Mouse (Mus musculus): ENCODE results near the gene Slc13a5.
A peak's percentile ranks its signal among the peaks of the same experiment; 100 is the strongest.

The Slc13a5 gene

GRCm38 (mm10) chr11:72266960-72267560 lies at the start of gene Slc13a5:
TSS of gene Slc13a5 (minus strand) at chr11:72267222.
- DNase-seq = peak; percentile 80

GRCm38 (mm10) chr11:72314151-72314895 lies 47.3 kb upstream of the Slc13a5 start, which contains the start of gene Fbxo39:
TSS of gene Fbxo39 (plus strand) at chr11:72314444.
- DNase-seq = peak; percentile 81

DNA sequence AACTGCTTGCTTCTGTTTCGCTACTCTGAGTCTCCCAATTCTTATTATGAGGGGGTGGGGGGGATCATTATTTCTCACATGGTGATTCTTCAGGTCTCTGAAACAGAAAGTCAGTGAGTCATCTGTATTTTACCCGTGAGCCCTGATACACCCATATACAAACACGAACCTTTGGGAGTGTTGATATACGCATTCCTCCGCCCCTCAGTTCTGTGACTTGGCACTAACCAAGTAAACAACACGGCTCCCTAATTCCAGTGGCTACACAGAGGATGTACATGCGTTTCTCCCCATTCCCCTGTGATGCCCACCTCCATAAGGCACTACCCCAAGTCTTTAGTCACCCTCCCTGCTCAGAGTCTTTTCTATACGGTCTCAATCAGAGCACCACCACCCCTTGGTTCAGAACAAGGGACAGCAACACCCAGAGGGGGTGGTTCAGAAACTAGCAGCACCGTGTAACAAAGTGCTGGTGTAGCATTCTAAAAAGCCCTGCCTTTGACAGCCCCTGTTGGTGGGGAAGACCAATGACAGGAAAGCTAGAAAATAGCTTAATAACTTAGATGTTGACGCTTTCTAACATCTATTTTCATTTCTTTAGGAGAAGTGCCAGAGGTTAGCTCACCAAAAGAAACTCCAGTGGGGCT lies 44.5 kb upstream of the Slc13a5 start:
- peak; percentile 77 for DNase-seq

GRCm38 (mm10) chr11:72310491-72310890 lies 43.5 kb upstream of the Slc13a5 start:
- DNase-seq = peak; percentile 41

GRCm38 (mm10) chr11:72308982-72309381 lies 42.0 kb upstream of the Slc13a5 start:
- peak; percentile 92 for DNase-seq

DNA sequence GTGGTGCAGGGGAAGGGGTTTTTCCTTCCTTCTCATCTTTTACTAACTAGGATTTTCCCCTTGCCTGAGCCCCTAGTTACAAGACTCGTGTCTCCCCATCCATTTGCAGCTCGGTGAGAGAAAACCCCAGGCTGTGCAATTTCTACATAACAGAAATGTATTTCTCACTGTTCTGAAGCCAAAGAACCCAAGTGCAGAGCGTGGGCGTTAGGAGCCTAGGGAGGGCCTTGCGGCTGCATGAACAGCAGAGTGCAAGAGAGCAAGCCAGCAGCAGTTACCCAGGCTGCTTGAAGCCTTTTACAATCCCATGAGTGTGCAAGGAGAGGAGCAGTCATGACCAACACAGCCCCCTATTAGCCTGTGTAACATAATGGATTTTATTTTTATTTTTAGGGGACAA lies 40.4 kb upstream of the Slc13a5 start:
- peak; percentile 61 for DNase-seq

GRCm38 (mm10) chr11:72302230-72302629 lies 35.2 kb upstream of the Slc13a5 start:
- DNase-seq = peak; percentile 98

GRCm38 (mm10) chr11:72301334-72301733 lies 34.3 kb upstream of the Slc13a5 start, which contains the start of gene Xaf1:
TSS of gene Xaf1 (plus strand) at chr11:72301629.
- peak; percentile 99 for DNase-seq

DNA sequence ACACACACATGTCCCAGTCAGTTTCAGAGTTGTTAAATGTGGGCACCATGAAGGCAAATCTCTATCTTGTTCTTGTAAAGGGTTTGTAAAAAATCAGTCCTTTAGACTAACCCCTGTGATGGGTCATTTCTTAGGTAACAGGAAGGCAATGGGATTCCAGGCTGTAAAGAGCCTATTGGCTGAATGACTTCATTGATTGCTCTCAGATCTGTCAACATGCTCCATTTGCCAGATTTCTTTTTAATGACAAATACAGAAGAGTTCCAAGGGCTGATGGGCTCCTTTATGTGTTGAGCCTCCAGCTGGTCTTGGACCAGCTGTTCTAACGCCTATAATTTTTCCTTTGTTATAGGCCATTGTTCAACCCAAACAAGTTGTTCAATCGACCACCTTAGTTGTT lies 26.1 kb upstream of the Slc13a5 start:
- DNase-seq = peak; percentile 53

DNA sequence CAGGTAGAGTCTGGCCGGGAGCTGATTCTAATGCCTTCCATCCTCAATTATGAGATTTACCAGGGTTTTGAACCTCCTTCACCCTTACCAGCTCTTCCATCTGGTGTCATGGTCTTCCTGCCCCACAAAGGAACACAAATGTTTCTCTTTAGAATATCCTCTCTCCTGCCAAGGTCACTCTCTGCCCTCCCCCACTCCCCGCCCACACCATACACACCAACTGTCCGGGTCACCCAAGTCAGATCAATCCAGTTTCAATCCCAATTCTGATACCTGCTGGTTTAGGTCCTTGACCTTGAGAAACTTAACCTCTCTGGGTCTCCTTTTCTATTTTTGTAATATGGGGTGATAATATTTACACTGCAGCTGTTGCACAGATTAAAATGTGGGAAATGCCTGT lies 20.5 kb upstream of the Slc13a5 start:
- DNase-seq = no peak

DNA sequence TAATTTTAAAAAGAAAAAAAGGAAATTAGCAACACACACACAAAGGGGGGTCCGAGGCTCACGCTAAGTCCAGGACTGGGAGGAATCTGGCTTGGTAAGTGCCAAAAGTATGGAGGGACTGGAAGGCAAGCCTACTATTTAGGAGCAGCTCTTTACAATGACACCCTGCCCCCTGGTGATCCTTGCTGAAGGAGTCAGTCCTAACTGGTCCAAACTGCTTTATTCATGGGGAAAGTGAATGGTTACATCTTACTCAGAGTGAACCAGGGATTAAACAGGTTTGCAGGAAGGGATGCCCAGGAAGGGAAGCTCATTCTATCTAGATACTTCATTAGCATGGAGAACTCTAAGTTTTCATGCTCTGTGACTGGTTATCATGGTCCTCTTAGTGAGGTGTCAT lies 20.1 kb upstream of the Slc13a5 start:
- DNase-seq = no peak

- peak; percentile 73 for DNase-seq
Measured at GRCm38 (mm10) chr11:72286651-72287050, 19.6 kb upstream of the Slc13a5 start.

GRCm38 (mm10) chr11:72285971-72286480 lies 19.0 kb upstream of the Slc13a5 start:
- DNase-seq = peak; percentile 44

DNA sequence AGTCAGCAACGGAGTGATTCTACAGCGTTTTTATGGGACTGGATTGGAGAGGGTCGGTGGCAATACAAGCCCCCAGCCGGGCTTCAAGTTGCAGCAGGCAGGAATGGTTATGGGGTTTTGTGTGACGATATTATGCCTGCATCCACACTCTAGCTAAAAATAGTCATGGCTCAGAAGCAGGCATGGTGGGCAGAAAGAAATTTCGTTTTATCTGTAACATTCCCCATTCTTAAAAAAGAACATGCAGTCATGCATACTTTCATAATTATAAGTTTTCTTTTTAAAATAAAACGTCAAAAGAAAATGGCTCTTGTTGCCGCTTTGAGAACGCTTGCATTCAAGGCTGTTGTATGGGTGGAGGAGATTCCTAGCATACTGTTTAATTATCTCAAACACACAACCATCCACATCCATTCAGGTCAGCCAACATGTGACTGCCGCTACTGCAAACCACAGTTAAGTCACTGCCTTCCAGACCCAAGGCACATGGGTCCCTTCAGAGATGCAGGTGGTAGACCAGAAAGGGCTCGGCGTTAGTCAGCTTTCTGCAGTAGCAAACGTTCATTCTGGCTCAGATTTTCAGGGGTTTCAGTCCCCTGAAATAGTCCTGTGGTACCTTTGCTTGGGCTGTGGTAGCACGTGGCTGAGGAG lies 17.6 kb upstream of the Slc13a5 start:
- peak; percentile 55 for DNase-seq

- peak; percentile 57 for DNase-seq
Measured at GRCm38 (mm10) chr11:72283486-72284224, 16.6 kb upstream of the Slc13a5 start.

DNA sequence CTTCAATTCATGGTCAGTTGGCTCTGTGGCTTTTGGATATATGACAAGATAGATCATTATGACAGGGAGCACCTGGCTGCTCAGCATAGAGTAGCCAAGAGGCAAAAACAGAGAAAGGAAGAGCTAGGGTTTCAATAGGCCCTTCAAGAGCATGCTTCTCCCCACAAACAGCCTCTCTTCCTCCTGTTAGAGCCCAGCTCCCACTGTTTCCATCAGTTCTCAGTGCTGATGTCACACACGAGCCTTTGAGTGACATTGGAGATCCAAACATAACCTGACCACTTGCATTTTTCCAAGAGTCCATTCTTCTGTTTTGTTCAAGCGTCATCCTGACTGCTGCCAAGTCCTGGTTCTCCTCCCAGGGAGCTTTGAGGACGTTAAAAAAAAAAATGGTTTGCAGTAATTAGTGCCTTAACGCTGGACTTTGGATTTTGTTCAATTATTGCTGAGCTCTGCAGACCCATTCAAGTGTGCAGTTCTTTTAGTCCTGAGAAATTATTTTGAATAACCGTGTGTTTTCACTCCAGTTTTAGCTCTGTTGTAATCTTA lies 14.9 kb upstream of the Slc13a5 start:
- peak; percentile 19 for DNase-seq

DNA sequence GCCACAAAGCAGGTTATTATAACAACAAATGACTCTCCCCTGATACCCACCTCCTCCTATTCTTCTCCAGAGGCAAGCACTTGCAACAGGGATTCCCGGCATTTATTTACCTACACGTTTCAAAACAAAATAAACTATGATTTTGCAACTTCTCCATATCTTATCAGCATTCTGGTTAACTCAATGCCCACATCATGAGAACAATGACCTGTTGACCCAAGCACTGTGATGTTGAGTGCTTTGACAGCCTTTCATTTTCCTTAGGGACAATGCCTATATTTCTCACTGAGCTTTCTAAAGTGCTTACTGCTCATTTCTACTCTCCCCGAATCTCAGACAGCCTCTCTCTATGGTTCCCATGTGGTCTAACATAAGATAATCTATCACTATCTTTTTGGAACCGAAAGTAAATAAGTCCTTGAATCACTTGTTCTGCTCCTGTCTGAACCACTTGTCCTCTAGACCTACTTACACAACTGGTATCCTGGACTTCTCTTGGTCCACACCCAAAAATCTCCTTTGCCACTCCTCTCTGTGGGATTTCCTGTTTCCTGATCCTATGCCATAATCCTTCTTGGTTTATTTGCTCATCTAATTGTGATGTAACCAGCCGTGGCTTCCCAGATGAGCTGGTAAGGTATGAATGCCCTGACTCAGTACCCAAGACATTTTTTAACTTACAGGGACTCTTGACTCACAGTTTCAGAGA lies 14.3 kb upstream of the Slc13a5 start:
- no peak for DNase-seq

DNA sequence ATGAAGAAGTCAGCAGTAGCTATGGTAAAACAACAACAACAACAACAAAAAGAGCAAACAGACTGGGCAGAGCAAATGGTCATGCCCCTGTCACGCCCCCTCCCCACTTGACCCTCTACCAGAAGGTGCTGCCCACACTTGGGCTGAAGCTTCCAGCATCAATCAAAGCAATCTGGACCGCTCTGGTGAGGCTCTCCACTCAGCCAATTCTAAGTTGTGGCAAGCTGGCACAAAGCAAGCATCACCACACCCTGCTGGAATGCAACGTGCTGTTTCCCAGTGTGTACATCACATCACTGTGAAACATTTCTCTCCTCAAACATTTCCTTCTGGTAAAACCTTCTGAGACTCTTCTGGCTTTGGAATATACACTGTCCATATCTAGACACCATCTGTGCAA lies 6.3 kb upstream of the Slc13a5 start:
- DNase-seq = peak; percentile 74

DNA sequence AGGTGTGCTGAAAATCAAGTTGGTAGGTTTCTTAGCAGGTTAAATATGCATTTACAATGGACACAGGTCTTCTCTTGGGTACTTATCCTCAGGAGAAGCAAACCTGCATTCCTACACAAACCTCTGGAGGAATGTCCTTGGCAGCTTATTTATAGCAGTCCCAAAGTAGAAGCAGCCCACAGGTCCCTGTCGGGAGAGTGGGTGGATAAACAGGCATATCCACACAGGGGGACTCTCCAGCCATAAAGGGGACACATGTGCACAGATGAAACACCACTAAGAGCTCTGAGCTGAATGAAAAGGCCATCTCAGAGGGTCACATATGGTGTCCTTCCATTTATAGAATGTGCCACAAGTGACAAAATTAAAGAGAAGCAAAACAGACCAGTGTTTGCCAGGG lies 4.7 kb upstream of the Slc13a5 start:
- peak; percentile 53 for DNase-seq

- peak; percentile 88 for DNase-seq
Measured at GRCm38 (mm10) chr11:72266207-72266959, 639 bp downstream of the Slc13a5 start.

DNA sequence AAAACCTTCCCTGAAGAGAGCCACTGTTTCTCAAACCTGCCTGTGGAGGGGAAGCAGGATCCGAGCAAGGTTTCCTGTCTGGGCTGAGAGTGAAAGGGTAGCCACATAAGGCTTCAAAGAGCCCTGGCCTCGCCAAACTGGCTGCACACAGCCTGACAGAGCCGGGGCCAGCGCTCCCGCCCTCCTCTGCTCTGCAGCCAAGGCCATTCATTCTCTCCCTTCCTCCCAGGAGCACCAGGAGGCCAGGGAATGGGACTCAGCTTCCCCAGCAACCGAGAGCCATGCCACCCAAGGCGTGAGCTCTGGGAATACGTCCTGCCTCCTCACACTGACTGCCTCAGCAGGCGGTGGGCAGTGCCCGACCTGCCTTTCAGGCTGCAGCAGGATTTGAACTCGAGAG lies 1.5 kb downstream of the Slc13a5 start:
- peak; percentile 84 for DNase-seq
